Mouse (Mus musculus): ENCODE measurements around the gene Zfp746.

The Zfp746 gene

DNA sequence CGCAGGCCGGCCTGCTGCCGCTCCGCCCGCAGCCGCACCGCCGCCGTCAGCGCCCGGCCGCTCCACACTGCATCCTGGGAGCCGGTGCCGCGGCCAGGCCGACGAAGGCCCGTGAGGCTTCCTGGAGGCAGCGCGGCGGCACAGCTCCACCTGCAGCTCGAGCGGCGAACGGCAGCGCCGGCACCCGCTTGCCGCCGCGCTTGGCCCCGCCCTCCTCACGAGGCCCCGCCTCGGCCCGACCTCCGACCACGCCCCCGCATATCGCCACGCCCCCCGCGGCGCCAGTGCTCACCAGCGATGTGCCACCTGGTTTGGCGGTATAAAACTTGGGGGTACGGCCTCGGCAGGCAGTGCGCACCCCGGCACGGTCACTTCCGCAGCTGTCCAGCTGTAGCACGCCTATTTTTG is at the start of gene Zfp746:
Zfp746 (minus strand) TSS at position 123 of the 408 bp plus-strand sequence.
- ATAC-seq (ENCODE audit: low TSS enrichment): peak; percentile 95

- peak; percentile 78; the same call in 1 of the 2 replicates for ATAC-seq (ENCODE audit: low TSS enrichment)
Measured at GRCm38 (mm10) chr6:48121092-48121491, 34.7 kb upstream of the Zfp746 start.

GRCm38 (mm10) chr6:48116036-48116435 is 29.6 kb upstream of the Zfp746 start:
- peak; percentile 55; the same call in 1 of the 2 replicates for ATAC-seq (ENCODE audit: low TSS enrichment)

GRCm38 (mm10) chr6:48086957-48087715 is 743 bp upstream of the Zfp746 start:
- no peak for ATAC-seq (ENCODE audit: low TSS enrichment)

DNA sequence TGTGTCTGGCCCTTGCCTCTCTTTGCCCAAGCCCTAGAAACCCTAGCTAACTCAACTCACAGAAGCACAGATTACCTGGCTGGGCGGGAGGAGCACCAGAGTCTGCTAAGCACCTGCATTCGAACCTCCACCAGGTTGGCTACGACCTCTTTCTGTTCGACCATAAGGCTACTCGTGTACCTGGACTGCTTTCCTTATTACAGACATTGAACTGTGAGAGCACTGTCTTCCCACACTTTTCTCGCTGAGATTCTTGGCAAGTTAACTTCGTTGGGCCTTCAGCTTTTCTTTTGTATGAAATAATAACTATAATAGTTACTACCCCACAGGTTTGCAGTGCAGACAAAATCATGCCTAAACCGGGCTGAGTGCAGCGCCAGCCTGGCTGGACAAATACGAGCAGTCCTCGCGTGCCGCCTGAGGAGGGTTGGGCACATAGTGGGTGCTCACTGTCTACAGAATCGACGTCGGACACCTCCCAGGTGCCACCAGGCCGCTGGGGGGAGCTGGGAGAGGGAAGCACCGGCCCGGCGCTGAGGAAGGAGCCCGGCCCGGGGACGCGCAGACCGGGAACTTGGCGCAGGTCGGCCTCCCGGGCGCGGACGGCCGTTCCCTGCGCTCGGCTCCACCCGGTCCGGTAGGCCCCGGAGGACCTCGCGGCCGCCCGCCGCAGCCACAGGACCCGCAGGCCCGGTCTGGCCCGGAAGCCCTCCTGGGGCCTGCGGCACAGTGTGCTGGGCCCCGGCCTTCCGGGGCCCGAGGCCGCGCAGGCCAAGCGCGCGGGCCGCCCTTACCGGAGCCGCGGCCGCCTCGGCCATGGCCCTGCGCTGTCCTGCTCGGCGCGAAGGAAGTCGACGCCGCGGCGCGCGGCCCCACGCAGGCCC is 630 bp downstream of the Zfp746 start:
- ATAC-seq (ENCODE audit: low TSS enrichment): peak; percentile 77

DNA sequence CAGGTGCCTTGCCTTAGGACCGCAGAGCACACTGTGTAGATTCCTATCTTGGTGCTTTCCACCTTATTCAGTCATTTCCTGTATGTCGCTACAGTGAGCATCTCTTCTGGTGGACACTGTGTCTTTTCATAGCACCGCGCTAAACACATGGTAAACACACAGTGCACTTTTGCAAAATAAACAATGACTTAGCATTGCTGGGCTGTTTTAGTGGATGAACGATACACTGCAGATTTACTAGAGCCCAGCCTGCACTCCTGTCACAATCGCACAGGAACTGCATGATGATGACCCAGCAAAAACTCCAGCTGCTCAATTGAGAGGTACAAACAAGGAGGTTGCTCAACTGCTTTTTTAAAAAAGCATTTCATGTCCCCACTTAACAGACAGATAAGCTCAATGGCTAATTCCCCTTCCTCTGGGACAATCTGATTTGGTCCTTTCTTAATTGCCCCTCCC is 2.6 kb downstream of the Zfp746 start:
- no peak for ATAC-seq (ENCODE audit: low TSS enrichment)

DNA sequence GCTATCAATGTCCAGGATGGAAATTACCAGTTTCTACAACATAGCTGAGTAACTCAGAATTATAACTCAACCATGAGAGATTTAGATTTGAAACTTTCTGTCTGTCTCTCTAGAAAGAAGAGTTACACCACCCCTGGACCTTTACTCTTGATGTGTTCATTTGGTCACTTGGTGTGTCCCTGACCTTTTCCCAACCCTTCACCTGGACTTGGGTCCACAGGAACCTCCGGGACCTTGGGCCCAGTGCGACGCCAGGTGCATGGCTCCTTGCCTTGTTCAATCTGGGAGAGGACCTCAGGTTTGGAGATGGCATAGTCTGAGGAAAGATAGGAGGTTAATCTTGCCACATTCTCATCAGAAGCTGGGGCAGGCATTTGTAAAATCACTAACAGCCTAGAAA is 4.4 kb downstream of the Zfp746 start:
- ATAC-seq (ENCODE audit: low TSS enrichment): no peak

DNA sequence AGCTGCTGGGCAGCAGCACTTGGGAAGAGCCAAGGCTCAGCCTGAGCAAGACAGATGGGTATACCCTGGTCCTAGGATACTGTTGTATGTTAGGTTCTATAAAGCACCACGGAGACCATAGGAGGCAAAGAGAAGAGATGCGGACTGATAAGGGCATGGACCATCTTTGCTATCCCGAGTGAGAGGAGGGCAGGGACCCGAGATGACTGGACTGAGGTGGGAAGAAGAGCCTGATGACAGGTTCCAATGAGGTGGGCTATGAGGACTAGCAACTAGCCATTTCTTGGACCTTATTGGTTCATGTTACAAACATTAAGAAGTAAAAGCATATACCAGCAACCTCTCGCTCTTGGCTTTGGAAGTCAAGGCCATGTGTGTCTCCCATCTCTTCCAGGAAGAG is 5.4 kb downstream of the Zfp746 start:
- no peak for ATAC-seq (ENCODE audit: low TSS enrichment)

DNA sequence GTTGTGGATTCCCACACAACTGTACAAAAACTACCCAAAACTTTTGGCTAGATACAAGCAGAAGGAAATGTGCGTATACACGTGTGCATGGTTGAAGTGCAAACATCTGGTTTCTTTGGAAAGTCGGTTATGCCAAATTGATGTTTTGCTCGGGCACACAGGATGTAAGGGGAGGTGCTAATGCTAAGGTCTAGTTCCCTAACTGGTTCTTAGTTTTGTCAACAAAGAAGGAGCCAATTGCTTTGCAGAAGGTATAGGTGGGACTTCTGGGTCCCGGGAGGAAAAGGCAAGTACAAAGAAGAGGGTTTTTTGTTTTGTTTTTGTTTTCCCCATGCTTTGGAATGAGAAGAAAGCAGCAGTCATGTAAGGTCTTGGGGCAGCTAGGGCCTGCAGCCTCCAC is 13.1 kb downstream of the Zfp746 start:
- ATAC-seq (ENCODE audit: low TSS enrichment): no peak

DNA sequence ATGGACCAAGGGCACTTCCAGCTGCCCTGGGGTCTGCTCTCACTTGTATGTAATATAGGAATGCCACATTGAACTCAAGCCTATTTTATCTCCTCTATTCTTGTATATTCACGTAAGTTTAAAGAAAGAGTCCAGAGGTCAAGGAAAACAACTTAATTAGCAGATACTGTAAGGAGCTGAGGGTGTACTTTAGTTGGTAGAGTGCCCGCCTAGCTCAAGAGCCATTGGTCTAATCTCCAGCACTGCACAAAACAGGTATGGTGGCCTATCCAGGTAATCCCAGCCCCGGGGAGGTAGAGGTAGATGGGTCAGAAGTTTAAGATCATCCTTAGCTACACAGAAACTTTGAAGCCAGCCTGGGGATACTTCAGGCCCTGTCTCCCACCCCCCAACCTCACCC is 18.9 kb downstream of the Zfp746 start:
- ATAC-seq (ENCODE audit: low TSS enrichment): no peak

DNA sequence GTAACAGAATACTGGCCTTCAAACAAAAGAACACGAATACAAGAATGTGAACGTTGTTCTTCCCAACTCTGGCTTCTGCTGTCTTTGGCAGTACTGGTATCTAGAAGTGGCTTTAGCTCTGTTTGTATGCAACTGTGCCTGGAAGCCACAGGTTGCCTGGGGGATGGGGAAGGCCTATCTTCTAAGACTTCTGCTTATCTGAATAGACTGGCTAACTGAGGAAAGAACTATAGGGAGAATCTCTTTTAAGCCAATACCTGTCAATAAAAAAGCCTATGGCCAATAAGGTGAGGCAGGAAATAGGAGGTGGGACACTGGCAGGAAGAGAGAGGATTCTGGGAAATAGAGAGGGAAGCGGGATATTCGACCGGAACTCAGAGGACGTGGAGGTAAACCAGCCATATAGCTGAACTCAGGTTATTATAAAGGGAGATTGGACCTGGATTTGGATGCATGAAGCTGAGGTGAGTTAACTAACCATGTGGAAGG is 20.8 kb downstream of the Zfp746 start:
- no peak for ATAC-seq (ENCODE audit: low TSS enrichment)

DNA sequence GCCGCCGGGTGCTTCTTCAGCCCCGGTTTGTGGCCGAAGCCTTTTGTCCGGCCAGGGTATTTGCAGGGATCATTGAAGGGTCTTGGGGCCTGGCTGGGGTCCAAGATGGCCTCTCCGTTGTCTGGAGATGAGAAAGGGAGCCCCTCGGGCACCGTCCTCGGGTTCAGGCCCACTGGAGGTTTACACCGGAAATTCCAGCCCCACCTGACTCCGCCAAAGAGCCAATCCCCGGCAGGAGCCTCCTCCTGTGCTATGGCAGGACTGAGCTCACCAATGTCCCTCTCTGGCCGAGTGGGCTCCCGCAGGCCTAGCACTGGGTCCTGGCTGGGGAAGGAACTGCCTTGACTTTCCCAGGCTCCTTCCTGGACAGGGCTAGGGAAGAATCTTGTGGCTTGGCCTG is 21.9 kb downstream of the Zfp746 start:
- no peak for ATAC-seq (ENCODE audit: low TSS enrichment)

DNA sequence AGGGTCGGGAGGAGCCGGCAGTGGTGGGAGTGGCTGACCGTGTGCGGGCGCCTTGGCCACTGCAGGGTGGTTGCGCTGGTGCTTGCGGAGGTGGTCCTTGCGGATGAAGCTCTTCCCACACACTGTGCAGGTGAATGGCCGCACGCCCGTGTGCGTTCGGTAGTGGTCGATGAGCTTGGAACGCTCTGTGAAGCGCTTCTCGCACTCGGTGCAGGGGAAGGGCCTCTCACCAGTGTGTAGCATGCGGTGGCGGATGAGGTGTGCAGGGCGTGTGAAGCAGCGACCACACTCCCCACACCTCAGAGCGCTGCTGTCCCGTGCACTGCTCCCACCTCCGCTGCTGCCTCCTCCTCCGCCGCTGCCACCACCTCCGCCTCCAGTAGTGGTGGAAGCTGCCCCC is 22.5 kb downstream of the Zfp746 start:
- no peak for ATAC-seq (ENCODE audit: low TSS enrichment)

- no peak for ATAC-seq (ENCODE audit: low TSS enrichment)
Measured at GRCm38 (mm10) chr6:48060895-48061294, 25.5 kb downstream of the Zfp746 start.

DNA sequence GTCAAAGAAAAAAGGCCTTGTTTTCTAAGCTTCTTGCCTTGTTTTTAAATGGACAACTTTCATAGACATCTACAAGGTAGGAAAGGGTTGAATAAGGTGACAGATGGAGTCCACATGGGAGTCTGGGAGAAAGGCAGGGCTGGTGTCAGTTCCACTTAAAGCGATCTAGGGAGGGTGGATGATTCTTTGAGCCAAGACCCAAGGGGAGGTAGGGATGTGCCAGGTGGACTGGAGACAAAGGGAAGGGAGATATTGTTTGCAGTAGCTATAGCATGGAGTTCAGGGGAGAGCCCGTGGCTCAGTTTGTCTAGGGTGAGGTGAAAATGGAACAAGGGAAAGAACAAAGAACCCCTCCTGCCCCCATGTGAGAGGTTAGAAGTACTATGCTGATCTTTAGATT is 26.0 kb downstream of the Zfp746 start:
- ATAC-seq (ENCODE audit: low TSS enrichment): no peak

DNA sequence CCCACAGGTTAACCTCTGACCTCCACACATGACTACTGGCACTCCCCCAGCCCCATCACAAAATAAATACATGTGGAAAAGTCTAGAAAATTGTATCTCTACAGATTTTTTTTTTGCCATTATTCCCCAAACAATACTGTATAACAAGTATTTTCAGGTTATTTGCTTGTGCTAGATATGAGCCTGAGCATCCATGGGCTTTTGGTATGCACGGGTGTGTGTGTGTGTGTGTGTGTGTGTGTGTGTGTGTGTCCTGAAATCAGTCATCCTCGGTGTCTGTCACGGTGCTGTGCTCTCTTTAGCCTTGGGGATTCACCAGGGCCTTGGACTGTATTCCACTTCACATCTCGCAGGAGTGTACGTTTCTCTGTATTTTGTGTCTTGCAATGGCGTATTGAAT is 34.3 kb downstream of the Zfp746 start:
- ATAC-seq (ENCODE audit: low TSS enrichment): no peak

- no peak for ATAC-seq (ENCODE audit: low TSS enrichment)
Measured at GRCm38 (mm10) chr6:48051666-48052065, 34.7 kb downstream of the Zfp746 start.

GRCm38 (mm10) chr6:48049273-48050065 is 36.9 kb downstream of the Zfp746 start:
- no peak for ATAC-seq (ENCODE audit: low TSS enrichment)

DNA sequence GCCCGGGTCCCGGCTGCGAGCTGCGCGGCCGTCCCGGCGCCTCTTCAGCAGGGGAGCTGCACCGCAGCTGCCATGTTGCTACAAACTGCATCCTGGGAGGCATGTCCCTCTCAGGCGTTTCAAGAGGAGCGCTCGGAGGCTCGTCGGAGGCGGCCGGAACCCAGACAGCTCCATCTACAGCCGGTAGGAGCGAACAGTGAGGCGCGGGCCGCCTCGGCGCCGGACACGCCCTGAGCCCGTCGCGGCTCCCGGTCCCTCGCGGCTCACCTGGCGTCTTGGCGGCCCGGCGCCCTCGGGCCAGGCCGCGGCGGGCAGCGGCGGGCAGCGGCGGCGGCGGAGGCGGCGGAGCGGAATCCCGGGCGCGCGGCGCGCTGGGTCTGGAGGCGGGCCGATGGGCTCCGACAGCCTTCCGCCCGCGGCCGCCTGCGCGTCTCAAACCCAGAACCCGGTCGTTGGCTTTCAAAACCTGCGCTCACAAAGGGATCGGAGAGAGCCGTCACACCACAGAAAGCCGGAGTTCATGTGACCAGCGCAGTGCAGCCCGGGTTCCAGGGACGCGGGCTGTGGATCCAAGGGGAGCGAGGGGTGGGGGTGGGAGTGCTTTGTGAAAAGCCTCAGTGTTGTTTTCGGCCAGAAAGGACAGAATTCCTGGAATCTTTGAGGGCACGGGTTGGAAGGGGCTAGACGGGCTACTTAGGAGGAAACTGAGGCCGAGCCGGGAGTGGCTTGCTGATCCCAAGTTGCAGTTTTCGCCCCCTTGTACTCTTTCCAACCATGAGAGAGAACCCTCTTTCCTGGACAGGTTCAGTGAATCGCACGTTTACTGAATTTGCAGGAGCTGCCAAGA is 37.7 kb downstream of the Zfp746 start, which contains the start of gene Zfp777:
Zfp777 (minus strand) TSS at position 486 of the 847 bp plus-strand sequence.
- peak; percentile 90 for ATAC-seq (ENCODE audit: low TSS enrichment)

GRCm38 (mm10) chr6:48047450-48048351 is 38.7 kb downstream of the Zfp746 start:
- peak; percentile 35 for ATAC-seq (ENCODE audit: low TSS enrichment)
